Mouse (Mus musculus): ENCODE results near the gene Coa5. TPM values are rescaled to one million over a fixed set of nuclear protein-coding genes. Genes with fewer than 3 reads are reported as not detected.

The Coa5 gene
- total RNA-seq, 2 experiments from 2014 or later: 61.2 to 62.5 TPM

DNA sequence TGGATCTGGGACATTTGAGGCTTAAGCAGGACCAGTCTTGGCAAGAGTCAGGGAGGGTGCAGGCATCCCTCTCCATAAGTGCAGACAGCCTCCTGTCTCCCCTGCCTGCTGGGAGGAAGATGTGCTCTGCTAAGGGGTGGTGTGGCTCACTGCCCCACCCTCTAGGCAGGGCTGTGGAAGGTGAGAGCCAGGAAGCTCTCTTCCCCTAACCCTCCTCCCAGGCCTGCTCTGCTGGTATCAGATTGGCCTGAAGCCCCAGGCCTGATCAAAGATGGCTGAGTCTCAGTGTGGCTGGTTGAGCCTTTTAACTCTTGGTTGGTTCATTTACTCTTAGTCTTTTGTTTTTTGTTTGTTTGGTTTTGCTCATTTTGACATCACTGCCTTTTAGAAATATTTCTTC, 20.3 kb downstream of the Coa5 start:
- H3K27ac ChIP-seq: no peak overlapping the region
- no peak for TF ChIP-seq CTCF (conservative IDR thresholded peaks at IDR 0.05)

DNA sequence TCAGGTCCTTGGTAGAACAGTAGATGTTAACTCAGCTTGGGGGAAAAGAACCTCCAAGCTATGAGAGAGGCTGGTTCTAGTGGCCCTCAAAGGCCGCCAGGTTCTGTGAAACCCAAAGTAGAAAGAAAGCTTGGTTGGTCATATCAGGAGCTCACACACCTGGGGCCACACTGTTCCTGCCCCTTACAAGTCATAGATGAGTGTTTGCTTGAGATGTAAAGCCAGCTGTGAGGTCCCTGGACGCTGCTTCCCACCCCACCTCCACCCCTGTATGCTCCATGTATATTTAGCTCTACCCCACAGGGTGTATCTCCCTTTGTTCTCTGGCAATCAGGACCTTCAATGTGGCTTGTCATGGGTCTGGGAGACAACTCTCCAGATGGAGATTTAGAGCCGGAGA, 21.2 kb downstream of the Coa5 start:
- no peak for DNase-seq (ENCODE audit: low spot score in 2 of 2)
- Histone ChIP-seq H3K27ac (no peak overlapping the region), H3K4me3 (no peak overlapping the region)
- TF ChIP-seq CTCF (conservative IDR thresholded peaks at IDR 0.05): no peak

More for the DNA sequence above, 20.3 kb downstream of the Coa5 start:
- no peak overlapping the region for H3K4me3 ChIP-seq
- no peak for DNase-seq (ENCODE audit: low spot score in 2 of 2)

DNA sequence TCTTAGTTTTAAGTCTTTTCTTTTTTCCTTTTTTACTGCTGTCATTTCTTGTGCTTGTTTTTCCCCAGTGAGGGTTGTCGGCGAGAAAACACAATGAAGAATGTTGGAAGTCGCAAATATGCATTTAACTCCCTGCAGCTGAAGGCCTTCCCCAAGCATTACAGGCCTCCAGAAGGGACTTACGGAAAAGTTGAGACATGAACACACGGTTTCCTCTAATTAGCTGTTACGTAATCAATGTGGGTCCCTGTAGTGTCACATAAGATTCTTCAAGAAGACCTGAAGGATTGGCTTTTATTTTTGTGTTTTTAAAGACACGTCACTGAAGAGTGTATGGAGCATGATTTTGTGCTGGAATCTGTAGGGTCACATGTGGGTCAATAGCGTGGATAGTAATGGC, 21.8 kb downstream of the Coa5 start:
- Histone ChIP-seq H3K27ac (no peak overlapping the region), H3K4me3 (no peak overlapping the region)
- TF ChIP-seq CTCF (conservative IDR thresholded peaks at IDR 0.05): no peak
- DNase-seq (ENCODE audit: low spot score in 2 of 2): no peak

DNA sequence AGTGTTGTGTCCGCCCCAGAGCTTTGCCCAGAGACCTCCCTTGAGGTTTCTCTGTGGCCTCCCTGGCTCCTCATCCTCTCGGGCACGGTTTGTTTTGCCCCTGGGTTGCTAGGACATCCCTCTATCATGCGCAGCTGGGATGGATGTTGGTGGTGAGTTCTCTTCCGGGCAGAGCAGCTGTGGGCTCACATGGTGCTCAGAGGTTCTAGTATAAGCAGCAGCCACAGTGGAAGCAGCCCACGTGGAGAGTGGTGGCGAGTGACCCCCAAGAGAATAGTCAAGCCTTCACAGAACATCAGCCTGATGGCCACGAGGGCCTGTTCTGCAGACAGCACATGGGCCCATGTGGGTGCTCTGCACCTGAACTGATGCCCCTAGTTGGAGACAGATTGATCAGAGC, 22.7 kb downstream of the Coa5 start:
- no peak for DNase-seq (ENCODE audit: low spot score in 2 of 2)
- H3K4me3 ChIP-seq: no peak overlapping the region
- no peak overlapping the region for H3K27ac ChIP-seq
- TF ChIP-seq CTCF (conservative IDR thresholded peaks at IDR 0.05): no peak

DNA sequence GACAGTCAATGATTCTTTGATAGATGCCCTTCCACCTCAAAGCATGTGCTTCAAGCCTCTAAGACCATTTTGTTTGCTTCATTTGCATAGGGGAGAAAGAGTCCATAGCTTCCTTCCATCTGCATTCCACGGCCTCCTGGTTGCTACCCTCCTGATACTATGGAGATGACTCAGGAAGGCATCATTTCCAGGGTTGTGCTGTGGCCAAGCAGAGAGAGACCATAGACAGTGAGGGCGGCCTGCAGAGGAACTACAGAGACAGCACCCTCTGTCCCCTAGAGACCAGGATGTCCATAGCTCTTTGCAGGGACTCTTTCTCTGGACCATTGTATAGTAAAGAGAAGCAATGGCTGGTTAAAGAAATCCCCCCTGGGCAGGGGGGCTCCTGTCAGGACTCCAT, 24.8 kb downstream of the Coa5 start:
- DNase-seq (ENCODE audit: low spot score in 2 of 2): no peak
- Histone ChIP-seq H3K27ac (peak overlapping the region; percentile 46; the same call in 1 of the 2 replicates), H3K4me3 (no peak overlapping the region)
- no peak for TF ChIP-seq CTCF (conservative IDR thresholded peaks at IDR 0.05)

DNA sequence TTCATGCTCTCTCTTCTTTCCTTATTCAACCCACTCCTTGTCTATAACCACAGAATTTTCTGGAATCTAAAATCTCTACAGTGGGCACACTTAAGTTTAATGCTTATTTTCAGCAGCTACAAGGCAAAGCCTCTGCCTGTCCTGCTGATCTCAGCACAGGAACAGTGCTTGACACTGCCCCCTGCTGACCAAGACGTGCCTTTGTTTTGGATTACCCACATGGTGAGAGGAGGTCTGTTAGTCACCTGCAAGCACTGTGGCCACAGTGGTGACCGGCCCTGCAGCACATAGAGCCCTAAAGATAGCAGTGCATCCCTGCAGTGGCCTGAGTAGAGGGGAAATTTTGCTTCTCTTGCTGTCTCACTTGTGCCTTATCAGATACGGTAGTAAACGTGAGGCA, 28.2 kb downstream of the Coa5 start:
- TF ChIP-seq CTCF (conservative IDR thresholded peaks at IDR 0.05): peak; percentile 85
- H3K4me3 ChIP-seq: no peak overlapping the region
- DNase-seq (ENCODE audit: low spot score in 2 of 2): peak; percentile 51 to 60

DNA sequence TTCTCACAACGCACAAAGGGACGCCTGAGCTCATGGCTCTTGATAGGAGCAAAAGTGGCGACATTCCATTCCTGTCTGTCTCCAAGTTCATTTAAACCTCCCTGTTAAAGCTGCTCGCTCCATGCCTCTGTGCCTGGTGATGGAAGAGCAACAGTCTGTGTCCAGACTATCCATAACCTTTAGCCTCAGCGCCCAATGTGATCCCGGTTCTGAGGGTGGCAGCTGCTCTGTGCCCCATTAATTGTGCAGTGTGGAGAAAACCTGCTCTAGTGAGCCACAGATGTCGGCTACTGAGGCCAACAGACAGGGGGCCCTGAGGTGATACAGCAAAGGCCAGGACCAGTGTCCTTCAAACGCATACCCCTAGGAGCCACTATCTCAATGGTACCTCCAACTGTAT, 30.2 kb downstream of the Coa5 start:
- no peak overlapping the region for H3K4me3 ChIP-seq
- no peak for DNase-seq (ENCODE audit: low spot score in 2 of 2)
- no peak for TF ChIP-seq CTCF (conservative IDR thresholded peaks at IDR 0.05)
- H3K27ac ChIP-seq: peak overlapping the region; percentile 55; the same call in 1 of the 2 replicates

More for the DNA sequence above, 28.2 kb downstream of the Coa5 start:
- H3K27ac ChIP-seq: no peak overlapping the region

DNA sequence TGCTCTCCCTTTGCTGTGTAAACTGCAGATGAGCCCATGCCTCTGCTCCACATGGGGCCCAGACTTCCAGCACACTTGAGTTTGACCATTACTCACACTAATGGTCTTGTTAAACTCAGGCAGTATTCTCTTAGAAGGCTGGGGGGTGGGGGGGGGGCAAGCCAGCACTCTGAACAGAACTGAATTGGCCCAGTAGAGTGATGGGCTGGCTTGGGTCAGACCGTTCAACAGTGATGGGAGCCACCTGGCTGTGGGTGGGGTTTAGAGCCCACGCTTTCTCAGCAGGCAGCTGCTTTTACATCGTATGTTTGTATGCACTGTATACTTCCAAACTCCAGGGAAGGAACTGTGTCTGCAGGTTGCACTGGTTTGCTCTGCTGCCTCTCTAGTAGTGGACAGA, 30.9 kb downstream of the Coa5 start:
- no peak for DNase-seq (ENCODE audit: low spot score in 2 of 2)
- Histone ChIP-seq H3K27ac (peak overlapping the region; percentile 55; the same call in 1 of the 2 replicates), H3K4me3 (no peak overlapping the region)
- TF ChIP-seq CTCF (conservative IDR thresholded peaks at IDR 0.05): no peak

DNA sequence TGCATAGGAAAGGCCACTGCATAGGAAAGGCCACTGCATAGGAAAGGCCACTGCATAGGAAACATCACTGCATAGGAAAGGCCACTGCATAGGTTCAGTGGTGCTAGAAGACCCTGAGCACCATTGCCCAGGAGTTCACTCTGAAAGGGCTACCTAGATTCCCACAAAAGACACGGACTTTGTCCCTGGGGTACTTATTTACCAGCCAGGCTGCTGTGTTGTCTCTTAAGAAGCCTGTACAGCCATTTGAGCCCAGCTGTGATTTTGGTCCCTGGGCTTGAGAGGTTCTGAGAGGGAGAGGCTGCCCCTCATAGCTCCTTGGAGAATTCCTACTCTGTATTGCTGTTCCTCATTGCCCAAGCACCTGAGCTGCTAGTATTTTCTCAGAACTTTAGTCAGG, 33.4 kb downstream of the Coa5 start:
- TF ChIP-seq CTCF (conservative IDR thresholded peaks at IDR 0.05): no peak
- Histone ChIP-seq H3K4me3 (no peak overlapping the region), H3K27ac (no peak overlapping the region)
- DNase-seq (ENCODE audit: low spot score in 2 of 2): no peak

DNA sequence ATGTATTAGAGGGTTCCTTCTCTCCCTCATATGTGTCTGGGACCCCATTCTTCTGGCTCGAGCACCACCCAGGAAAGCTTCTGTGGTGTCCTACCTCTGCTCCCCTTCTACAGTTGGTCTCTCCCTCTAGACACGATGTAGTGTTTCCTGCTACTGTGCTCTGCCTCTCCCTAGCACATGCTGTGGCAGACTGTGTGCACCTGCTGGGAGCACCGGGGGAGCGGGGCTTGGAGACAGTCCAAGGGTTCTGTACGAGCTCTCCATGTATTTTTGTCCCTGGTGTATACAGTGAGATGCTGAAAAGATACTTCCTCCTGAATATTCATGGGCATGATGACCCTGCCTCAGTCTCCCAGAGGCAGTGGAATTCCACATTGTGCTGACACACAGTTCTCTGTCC, 36.7 kb downstream of the Coa5 start:
- TF ChIP-seq CTCF (conservative IDR thresholded peaks at IDR 0.05): no peak
- DNase-seq (ENCODE audit: low spot score in 2 of 2): peak; percentile 48 to 58
- Histone ChIP-seq H3K4me3 (no peak overlapping the region), H3K27ac (0 out of 2 replicates have a peak overlapping the region, but pooled peaks have one; percentile 5)

DNA sequence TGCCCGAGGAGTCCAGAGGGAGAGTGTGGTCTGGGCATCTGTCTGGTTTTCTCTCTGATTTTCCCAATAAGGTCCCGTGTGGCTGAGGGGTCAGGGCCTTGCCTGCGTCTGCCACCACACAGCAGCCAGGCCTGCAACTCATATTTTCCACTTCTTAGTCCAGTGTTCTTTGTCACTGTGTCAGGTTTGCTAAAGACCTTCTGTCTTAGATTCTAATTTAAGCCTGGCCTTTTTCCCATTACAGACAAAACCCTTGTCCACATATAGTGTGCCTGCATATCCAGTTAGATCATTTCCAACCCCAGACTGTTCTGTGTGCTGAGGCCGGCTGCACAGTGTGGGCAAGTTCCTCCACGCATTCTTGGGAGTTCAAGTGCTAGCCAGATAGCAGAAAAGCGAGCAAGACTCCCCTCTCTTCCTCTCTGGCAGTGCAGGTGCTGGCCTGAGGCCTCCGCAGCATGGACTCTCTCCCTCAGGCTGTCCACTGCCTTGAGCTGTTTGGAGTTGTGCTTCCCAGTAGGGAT, 43.4 kb downstream of the Coa5 start:
- no peak for TF ChIP-seq CTCF (conservative IDR thresholded peaks at IDR 0.05)

DNA sequence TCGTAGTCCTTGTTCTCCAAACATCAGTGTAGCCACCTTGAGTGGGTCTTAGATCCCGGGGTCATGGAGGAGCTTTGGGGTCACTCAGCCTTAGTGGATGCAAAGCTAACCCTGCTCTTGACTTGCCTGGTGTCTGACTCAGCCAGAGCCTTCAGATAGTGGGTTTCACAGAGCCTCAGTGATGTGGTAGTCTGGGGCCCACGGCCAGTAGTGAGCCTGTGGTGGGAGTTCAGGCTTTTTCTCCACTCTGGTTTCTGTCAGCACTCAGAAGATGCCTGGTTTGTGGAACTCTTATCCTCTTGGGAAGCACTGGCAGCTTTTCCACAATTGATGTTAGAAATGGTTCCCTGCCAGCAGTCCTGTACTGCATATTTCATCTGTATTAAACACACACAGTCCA, 45.6 kb downstream of the Coa5 start:
- Histone ChIP-seq H3K27ac (no peak overlapping the region), H3K4me3 (no peak overlapping the region)
- no peak for DNase-seq (ENCODE audit: low spot score in 2 of 2)
- no peak for TF ChIP-seq CTCF (conservative IDR thresholded peaks at IDR 0.05)

More for the DNA sequence above, 43.4 kb downstream of the Coa5 start:
- DNase-seq (ENCODE audit: low spot score in 2 of 2): no peak
- H3K27ac ChIP-seq: no peak overlapping the region
- H3K4me3 ChIP-seq: no peak overlapping the region

DNA sequence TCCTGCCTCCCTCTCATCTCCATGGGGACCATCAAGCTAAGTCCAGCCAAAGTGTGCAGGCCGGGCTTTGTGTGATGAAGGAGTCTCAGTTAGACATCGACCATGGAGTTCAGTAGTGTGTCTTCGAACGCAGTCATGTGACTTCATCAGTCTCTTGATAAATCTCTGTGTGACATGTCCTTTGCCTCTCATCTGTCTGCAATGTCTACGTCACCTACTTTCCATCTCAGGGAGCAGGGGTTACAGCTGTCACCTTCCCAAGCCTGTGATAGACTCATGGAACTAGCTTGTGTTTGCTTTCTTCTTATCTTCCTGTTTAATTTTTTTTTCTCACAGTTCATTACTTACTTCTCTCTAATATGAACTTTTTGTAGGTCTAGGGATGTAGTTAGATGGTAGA, 49.0 kb downstream of the Coa5 start:
- DNase-seq (ENCODE audit: low spot score in 2 of 2): no peak
- Histone ChIP-seq H3K4me3 (no peak overlapping the region), H3K27ac (no peak overlapping the region)
- TF ChIP-seq CTCF (conservative IDR thresholded peaks at IDR 0.05): no peak

DNA sequence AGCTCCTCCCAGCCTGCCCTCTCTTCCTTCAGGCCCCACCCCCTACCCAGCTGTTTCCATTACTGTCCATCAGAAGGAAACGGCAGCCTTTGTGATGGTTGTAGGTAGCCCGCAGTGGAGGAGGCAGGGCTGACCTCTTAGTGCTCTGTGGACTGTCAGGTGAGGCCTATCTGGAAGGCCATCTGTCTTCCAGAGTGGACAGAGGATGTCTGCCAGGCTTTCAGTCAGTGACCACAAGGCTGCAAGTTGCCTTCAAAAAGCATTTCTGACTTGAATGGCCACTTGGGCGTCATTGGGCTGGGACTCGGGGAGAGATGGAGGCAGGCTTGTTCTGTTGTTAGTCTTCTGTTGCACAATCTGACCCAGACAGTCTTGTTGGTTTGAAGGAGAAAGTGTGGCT, 50.4 kb downstream of the Coa5 start:
- no peak for TF ChIP-seq CTCF (conservative IDR thresholded peaks at IDR 0.05)
- no peak overlapping the region for H3K27ac ChIP-seq

DNA sequence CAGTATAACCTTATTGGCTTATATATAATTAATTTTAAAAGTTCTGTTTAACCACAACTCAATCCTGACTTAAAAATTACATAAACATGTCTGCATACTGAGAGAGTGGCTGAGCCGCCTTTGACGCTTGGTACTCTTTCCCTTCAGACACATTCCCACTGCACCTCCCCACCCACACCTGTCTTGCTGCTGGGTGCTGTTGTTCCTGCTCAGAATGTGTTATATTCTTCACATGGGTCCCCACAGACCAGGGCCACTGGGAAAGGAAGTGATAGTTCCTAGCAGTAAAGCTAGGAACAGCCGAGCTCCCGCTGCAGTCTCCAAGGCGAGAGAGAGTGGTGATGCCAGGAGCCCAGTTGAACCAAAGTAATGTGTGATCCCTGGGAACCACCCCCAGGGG, 51.8 kb downstream of the Coa5 start:
- no peak for TF ChIP-seq CTCF (conservative IDR thresholded peaks at IDR 0.05)
- H3K27ac ChIP-seq: no peak overlapping the region
- no peak for DNase-seq (ENCODE audit: low spot score in 2 of 2)
- no peak overlapping the region for H3K4me3 ChIP-seq

More for the DNA sequence above, 50.4 kb downstream of the Coa5 start:
- H3K4me3 ChIP-seq: no peak overlapping the region
- DNase-seq (ENCODE audit: low spot score in 2 of 2): no peak
